Mouse (Mus musculus) 3134 (cell line): Measurements from ENCODE around the gene Nme1.

ENCODE experiments used
- DNase-seq: peaks from one replicate; pipeline ENCODE4 v3.0.0-alpha.2; 2011; ENCODE audit warnings: low spot score; ENCODE audit not compliant: insufficient read length; ENCODE audit errors: extremely low read depth

The Nme1 gene

GRCm38 (mm10) chr11:93968005-93968847 is at the start of gene Nme1, which contains the start of gene Gm20390:
Nme1 (minus strand) TSS chr11:93968521.
Gm20390 (minus strand) TSS chr11:93968293.
- DNase-seq = peak; percentile 93

GRCm38 (mm10) chr11:94003346-94003745 is 35.0 kb upstream of the Nme1 start:
- DNase-seq = no peak

- DNase-seq = no peak
Observed at GRCm38 (mm10) chr11:93999276-93999675, 31.0 kb upstream of the Nme1 start.

- no peak for DNase-seq
Observed at GRCm38 (mm10) chr11:93997141-93997775, 28.9 kb upstream of the Nme1 start.

GRCm38 (mm10) chr11:93996306-93997140 is 28.2 kb upstream of the Nme1 start:
- peak; percentile 73 for DNase-seq

GRCm38 (mm10) chr11:93995720-93996305 is 27.5 kb upstream of the Nme1 start, which contains the start of gene Spag9:
Spag9 (plus strand) TSS chr11:93996091.
- peak; percentile 88 for DNase-seq

GRCm38 (mm10) chr11:93995111-93995719 is 26.9 kb upstream of the Nme1 start:
- DNase-seq = peak; percentile 87

- no peak for DNase-seq
Observed at GRCm38 (mm10) chr11:93994531-93994930, 26.2 kb upstream of the Nme1 start.

- DNase-seq = no peak
Observed at GRCm38 (mm10) chr11:93988328-93989062, 20.2 kb upstream of the Nme1 start.

GRCm38 (mm10) chr11:93987625-93988327 is 19.5 kb upstream of the Nme1 start:
- no peak for DNase-seq

- no peak for DNase-seq
Observed at GRCm38 (mm10) chr11:93987026-93987425, 18.7 kb upstream of the Nme1 start.

- no peak for DNase-seq
Observed at GRCm38 (mm10) chr11:93986298-93986697, 18.0 kb upstream of the Nme1 start.

- DNase-seq = no peak
Observed at GRCm38 (mm10) chr11:93985265-93985664, 16.9 kb upstream of the Nme1 start.

- DNase-seq = no peak
Observed at GRCm38 (mm10) chr11:93984619-93985018, 16.3 kb upstream of the Nme1 start.

GRCm38 (mm10) chr11:93979502-93980049 is 11.3 kb upstream of the Nme1 start:
- DNase-seq = no peak

- no peak for DNase-seq
Observed at GRCm38 (mm10) chr11:93972951-93973350, 4.6 kb upstream of the Nme1 start.

GRCm38 (mm10) chr11:93969799-93970198 is 1.5 kb upstream of the Nme1 start:
- DNase-seq = no peak

GRCm38 (mm10) chr11:93969171-93969570 is 850 bp upstream of the Nme1 start:
- no peak for DNase-seq

- no peak for DNase-seq
Observed at GRCm38 (mm10) chr11:93968848-93969128, 467 bp upstream of the Nme1 start.
